Mouse (Mus musculus) hindbrain, embryonic 13.5 days (tissue): Measurements from ENCODE around the gene Ippk. TPM values are rescaled to one million over a fixed set of nuclear protein-coding genes. Genes with fewer than 3 reads are reported as not detected.

Source experiments
- ATAC-seq: fragments of 200-750 bp; cut with Nextera tagmentation; 2 replicates; pipeline ENCODE4 v1.8.0; 2017; ENCODE audit warnings: moderate TSS enrichment; ENCODE audit not compliant: low FRiP score
- H3K27ac ChIP-seq: fragments of 300-500 bp; sonication (generic); 2 replicates; pipeline ENCODE4 v1.5.1; 2015; ENCODE audit warnings: inconsistent platforms, mild to moderate bottlenecking, moderate library complexity
- H3K27me3 ChIP-seq: fragments of 300-500 bp; sonication (generic); 2 replicates; pipeline ENCODE4 v1.6.1; 2015; ENCODE audit warnings: mild to moderate bottlenecking, inconsistent platforms
- H3K36me3 ChIP-seq: fragments of 300-500 bp; sonication (generic); 2 replicates; pipeline ENCODE4 v1.6.1; 2015; ENCODE audit warnings: mild to moderate bottlenecking, inconsistent platforms
- H3K4me1 ChIP-seq: fragments of 300-500 bp; sonication (generic); replicated peaks from 2 replicates; pipeline ENCODE4 v1.6.1; 2015; ENCODE audit warnings: inconsistent platforms
- H3K4me2 ChIP-seq: fragments of 300-500 bp; sonication (generic); 2 replicates; pipeline ENCODE4 v1.6.1; 2015; ENCODE audit warnings: inconsistent platforms, mild to moderate bottlenecking, moderate library complexity
- H3K4me3 ChIP-seq: fragments of 300-500 bp; sonication (generic); 2 replicates; pipeline ENCODE4 v1.5.1; 2015; ENCODE audit warnings: mild to moderate bottlenecking, inconsistent platforms
- H3K9ac ChIP-seq: fragments of 300-500 bp; sonication (generic); 2 replicates; pipeline ENCODE4 v1.6.1; 2015; ENCODE audit warnings: mild to moderate bottlenecking, inconsistent platforms
- H3K9me3 ChIP-seq: fragments of 300-500 bp; sonication (generic); 2 replicates; pipeline ENCODE4 v1.6.1; 2016; ENCODE audit warnings: inconsistent platforms
- WGBS: fragments of 180-500 bp; shearing (Covaris S2); methylation state at CpG from one replicate; pipeline ENCODE4 v1.1.7; 2015; 5-methylcytosine and 5-hydroxymethylcytosine counted together
- polyA plus RNA-seq: library from polyadenylated mRNA; unstranded; fragments of >200 nt; fragmentation: Nextera tagmentation; extraction: Ambion mirVana; gene quantifications from 2 replicates; pipeline ENCODE4 v1.2.1, GENCODE M21; 2015

Gene Ippk
- polyA plus RNA-seq, 1 experiment from 2014 or later, result 15.0 TPM

GRCm38 (mm10) chr13:49394886-49395447 lies 26.1 kb upstream of the Ippk start:
- 95% methylated on average over 3 of the region's 3 CpGs for WGBS
- no peak for ATAC-seq
- no peak overlapping the region for H3K27ac ChIP-seq
- H3K9ac ChIP-seq, result no peak overlapping the region
- H3K4me2 ChIP-seq, result no peak overlapping the region
- no peaks in the 10 kb centered on the region for H3K27me3 ChIP-seq
- no peak overlapping the region for H3K4me3 ChIP-seq
- peaks cover 21% of the 10 kb centered on the region for H3K36me3 ChIP-seq
- H3K4me1 ChIP-seq, result no peaks in the 10 kb centered on the region
- H3K9me3 ChIP-seq, result no peaks in the 10 kb centered on the region

GRCm38 (mm10) chr13:49396798-49397197 lies 24.3 kb upstream of the Ippk start:
- Histone ChIP-seq H3K9ac (no peak overlapping the region), H3K4me2 (no peak overlapping the region), H3K9me3 (no peaks in the 10 kb centered on the region), H3K27me3 (no peaks in the 10 kb centered on the region), H3K4me1 (no peaks in the 10 kb centered on the region), H3K27ac (no peak overlapping the region), H3K36me3 (peaks cover 8% of the 10 kb centered on the region), H3K4me3 (no peak overlapping the region)
- WGBS, result 89% methylated on average over 1 of the region's 1 CpGs
- no peak for ATAC-seq

GRCm38 (mm10) chr13:49398191-49398590 lies 22.9 kb upstream of the Ippk start:
- ATAC-seq, result no peak
- no peaks in the 10 kb centered on the region for H3K27me3 ChIP-seq

DNA sequence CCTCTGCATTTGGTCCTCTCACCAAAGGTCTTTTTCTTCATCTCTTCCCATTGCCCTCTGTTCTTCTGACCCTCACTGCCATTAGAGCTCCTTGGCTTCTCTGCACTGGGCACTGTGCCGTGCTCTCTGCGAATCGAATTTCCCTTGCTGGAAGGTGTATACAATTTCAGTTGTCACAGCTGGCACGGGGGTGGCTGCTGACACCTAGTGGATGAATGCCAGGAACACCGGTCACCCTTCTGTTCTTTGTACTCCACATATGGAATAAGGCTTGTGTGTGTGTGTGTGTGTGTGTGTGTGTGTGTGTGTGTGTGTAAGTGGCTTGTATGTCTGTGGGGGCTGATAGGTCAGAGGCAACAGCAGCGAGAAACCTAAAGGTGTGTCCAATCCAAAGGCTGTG lies 20.9 kb upstream of the Ippk start:
- Histone ChIP-seq H3K27ac (no peak overlapping the region), H3K27me3 (no peaks in the 10 kb centered on the region), H3K4me3 (no peak overlapping the region), H3K9me3 (no peaks in the 10 kb centered on the region), H3K9ac (no peak overlapping the region), H3K4me1 (no peaks in the 10 kb centered on the region), H3K36me3 (peaks cover 5% of the 10 kb centered on the region), H3K4me2 (no peak overlapping the region)
- peak; percentile 77 for ATAC-seq
- 61% methylated on average over 6 of the region's 6 CpGs for WGBS

More at GRCm38 (mm10) chr13:49398191-49398590, 22.9 kb upstream of the Ippk start:
- Histone ChIP-seq H3K9ac (no peak overlapping the region), H3K4me3 (no peak overlapping the region), H3K9me3 (no peaks in the 10 kb centered on the region), H3K4me1 (no peaks in the 10 kb centered on the region), H3K4me2 (no peak overlapping the region), H3K27ac (no peak overlapping the region), H3K36me3 (peaks cover 8% of the 10 kb centered on the region)
- 90% methylated on average over 8 of the region's 8 CpGs for WGBS

DNA sequence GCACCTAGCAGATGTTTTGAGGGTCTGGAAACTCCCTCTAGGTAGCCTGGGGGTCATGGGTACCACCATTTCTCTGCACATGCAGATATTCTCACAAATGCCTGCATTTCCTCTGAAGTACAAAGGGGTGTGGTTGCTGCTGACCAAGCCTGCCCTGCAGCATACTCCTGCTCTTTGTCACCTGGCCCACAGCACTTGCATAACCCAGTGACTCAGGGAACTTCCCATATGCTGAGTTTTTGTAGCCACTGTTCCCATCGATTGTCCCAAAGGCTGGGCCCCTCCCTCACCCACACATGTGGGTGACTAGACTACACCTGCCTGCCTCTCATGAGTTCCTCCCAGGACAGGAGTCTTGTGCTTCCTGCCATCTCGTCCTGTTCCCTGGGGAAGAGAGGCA lies 18.4 kb upstream of the Ippk start:
- H3K27ac ChIP-seq, result no peak overlapping the region
- 88% methylated on average over 2 of the region's 2 CpGs for WGBS

DNA sequence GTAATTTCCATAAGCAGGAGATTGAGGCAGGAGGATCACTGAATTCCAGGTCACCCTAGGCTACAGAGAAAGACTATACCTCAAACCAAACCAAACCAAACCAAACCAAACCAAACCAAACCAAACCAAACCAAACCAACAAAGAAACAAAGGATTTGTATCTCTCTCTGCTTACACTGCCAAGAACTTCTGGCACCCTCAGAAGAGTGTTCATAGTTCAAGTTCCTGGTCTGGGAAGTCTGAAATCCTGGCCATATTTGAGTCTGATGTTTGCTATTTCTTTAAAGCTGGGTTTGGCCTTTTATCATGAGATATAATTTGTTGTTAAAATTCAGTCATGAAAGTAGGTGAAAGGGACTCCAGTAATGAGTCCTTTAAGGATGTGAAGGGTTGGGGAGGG lies 13.3 kb upstream of the Ippk start:
- Histone ChIP-seq H3K36me3 (no peaks in the 10 kb centered on the region), H3K4me2 (no peak overlapping the region), H3K27me3 (no peaks in the 10 kb centered on the region), H3K9ac (no peak overlapping the region), H3K4me1 (no peaks in the 10 kb centered on the region), H3K9me3 (no peaks in the 10 kb centered on the region), H3K4me3 (no peak overlapping the region), H3K27ac (no peak overlapping the region)
- ATAC-seq, result no peak

More for the DNA sequence above, 18.4 kb upstream of the Ippk start:
- H3K27me3 ChIP-seq, result no peaks in the 10 kb centered on the region
- ATAC-seq, result no peak
- no peak overlapping the region for H3K9ac ChIP-seq
- H3K9me3 ChIP-seq, result no peaks in the 10 kb centered on the region
- H3K4me1 ChIP-seq, result no peaks in the 10 kb centered on the region
- H3K4me2 ChIP-seq, result no peak overlapping the region
- H3K36me3 ChIP-seq, result no peaks in the 10 kb centered on the region
- H3K4me3 ChIP-seq, result no peak overlapping the region

DNA sequence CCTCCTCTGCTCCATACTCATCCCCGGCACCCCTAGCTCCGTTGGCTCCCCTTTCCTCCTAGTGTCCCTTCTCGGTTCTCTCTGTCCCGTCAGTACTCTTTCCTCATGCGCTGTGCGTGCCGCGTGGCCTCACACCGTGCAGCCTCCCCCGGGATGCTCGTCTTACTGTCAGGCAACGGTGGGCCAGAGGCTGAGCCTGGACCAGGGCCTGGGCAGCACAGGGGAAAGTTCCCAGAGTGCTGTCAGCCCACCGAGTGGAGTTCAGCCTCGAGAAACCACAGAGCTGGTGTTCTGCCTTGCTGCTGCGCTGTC lies 513 bp downstream of the Ippk start:
- Histone ChIP-seq H3K4me2 (peak overlapping the region; percentile 99), H3K4me3 (peak overlapping the region; percentile 92), H3K4me1 (peaks cover 39% of the 10 kb centered on the region), H3K36me3 (no peaks in the 10 kb centered on the region), H3K27ac (peak overlapping the region; percentile 91), H3K9ac (peak overlapping the region; percentile 93), H3K27me3 (no peaks in the 10 kb centered on the region), H3K9me3 (no peaks in the 10 kb centered on the region)
- no peak for ATAC-seq
- WGBS, result under 1% methylated on average over 15 of the region's 15 CpGs

GRCm38 (mm10) chr13:49421959-49422358 lies 910 bp downstream of the Ippk start:
- peak overlapping the region; percentile 92 for H3K4me3 ChIP-seq
- peaks cover 43% of the 10 kb centered on the region for H3K4me1 ChIP-seq
- no peaks in the 10 kb centered on the region for H3K36me3 ChIP-seq
- no peaks in the 10 kb centered on the region for H3K9me3 ChIP-seq
- 38% methylated on average over 4 of the region's 4 CpGs for WGBS
- no peaks in the 10 kb centered on the region for H3K27me3 ChIP-seq
- no peak overlapping the region for H3K27ac ChIP-seq
- H3K9ac ChIP-seq, result peak overlapping the region; percentile 93
- no peak for ATAC-seq
- H3K4me2 ChIP-seq, result peak overlapping the region; percentile 99

DNA sequence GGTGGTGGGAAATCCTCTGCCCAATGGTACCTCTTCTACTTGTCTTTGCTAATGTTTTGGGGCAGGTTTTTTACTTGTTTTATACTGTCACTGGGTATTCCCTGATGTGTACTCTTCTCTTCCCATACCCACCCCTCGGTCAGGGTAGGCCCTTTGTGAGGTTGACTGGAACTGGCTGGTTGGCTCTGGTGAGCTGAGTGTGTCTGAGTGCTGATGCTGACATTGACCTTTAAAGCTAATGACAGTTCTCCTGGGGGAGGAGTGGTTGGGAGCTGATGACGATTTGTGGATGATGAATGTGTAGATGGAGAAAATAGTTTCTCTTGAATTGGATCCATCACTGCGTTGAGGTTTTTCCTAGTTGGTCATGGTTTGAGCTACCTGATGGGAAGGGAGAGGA lies 5.7 kb downstream of the Ippk start:
- no peaks in the 10 kb centered on the region for H3K27me3 ChIP-seq
- peaks cover 43% of the 10 kb centered on the region for H3K4me1 ChIP-seq
- H3K9ac ChIP-seq, result no peak overlapping the region
- no peaks in the 10 kb centered on the region for H3K9me3 ChIP-seq
- peaks cover 5% of the 10 kb centered on the region for H3K36me3 ChIP-seq
- no peak overlapping the region for H3K4me2 ChIP-seq
- no peak for ATAC-seq
- H3K27ac ChIP-seq, result no peak overlapping the region
- 84% methylated on average over 3 of the region's 3 CpGs for WGBS
- H3K4me3 ChIP-seq, result no peak overlapping the region

GRCm38 (mm10) chr13:49428042-49428675 lies 7.1 kb downstream of the Ippk start:
- no peak for ATAC-seq
- peaks cover 18% of the 10 kb centered on the region for H3K36me3 ChIP-seq

DNA sequence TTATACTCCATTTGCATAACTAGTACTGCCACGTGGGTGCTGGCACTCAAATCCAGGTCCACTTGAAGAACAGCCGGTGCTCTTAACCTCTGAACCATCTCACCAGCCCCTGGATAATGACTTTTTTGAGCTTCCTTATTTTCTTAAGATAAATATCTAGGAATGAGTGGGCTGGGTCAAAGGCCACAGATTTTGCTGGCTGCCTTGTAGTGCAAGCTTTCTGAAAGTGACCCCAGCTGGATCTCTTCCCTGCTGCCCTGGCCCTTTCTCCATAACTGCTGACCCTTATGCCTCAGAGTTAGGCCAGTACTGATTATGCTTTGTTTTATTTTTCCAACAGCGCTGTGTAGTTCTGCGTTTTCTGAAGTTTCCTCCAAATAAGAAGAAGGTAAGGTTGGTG lies 9.5 kb downstream of the Ippk start:
- Histone ChIP-seq H3K4me3 (no peak overlapping the region), H3K4me2 (no peak overlapping the region), H3K27ac (no peak overlapping the region), H3K9ac (no peak overlapping the region), H3K27me3 (no peaks in the 10 kb centered on the region), H3K9me3 (no peaks in the 10 kb centered on the region), H3K36me3 (peaks cover 37% of the 10 kb centered on the region), H3K4me1 (peaks cover 15% of the 10 kb centered on the region)
- WGBS, result 88% methylated on average over 4 of the region's 4 CpGs
- no peak for ATAC-seq

More at GRCm38 (mm10) chr13:49428042-49428675, 7.1 kb downstream of the Ippk start:
- Histone ChIP-seq H3K27ac (0 out of 2 replicates have a peak overlapping the region, but pooled peaks have one; percentile 35), H3K27me3 (no peaks in the 10 kb centered on the region), H3K9ac (no peak overlapping the region), H3K4me3 (no peak overlapping the region), H3K4me2 (no peak overlapping the region), H3K4me1 (peaks cover 29% of the 10 kb centered on the region), H3K9me3 (no peaks in the 10 kb centered on the region)
- 100% methylated on average over 1 of the region's 1 CpGs for WGBS

DNA sequence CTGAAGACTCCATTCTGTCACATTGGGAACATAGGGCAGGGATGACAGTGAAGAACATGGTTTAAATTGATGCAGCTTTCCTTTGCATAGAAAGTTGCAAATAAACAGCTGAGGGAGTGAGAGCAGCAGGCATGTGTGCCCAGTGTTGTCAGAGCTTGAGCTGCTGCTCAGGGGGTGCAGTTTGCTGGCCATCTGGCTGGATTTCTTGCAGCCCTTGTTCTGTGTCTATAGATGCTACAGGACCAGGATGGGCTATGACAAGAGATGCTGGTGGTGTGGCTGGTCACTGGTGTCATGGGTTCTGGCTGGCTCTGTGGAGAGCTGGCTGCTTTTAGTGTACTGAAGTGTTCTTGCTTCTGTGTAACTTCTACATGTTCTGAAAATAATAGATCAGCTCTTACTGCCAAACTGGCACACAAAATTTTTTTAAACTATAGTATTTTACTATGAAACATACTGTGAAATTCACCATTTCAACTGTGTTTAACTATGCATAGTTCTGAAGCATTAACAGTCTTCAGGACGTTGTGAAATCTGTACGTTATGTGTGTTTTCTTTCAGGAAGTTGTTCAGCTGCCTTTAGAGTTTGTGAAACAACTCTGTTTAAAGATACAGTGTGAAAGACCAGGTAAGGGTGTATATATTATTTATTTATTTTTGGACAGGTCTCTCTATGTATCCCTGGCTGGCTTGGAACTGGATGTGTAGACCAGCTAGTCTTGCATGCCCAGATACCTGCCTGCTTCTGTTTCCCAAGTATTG lies 12.4 kb downstream of the Ippk start:
- Histone ChIP-seq H3K4me1 (peaks cover 2% of the 10 kb centered on the region), H3K4me3 (no peak overlapping the region), H3K27me3 (no peaks in the 10 kb centered on the region), H3K27ac (no peak overlapping the region), H3K9ac (no peak overlapping the region), H3K36me3 (peaks cover 65% of the 10 kb centered on the region), H3K4me2 (no peak overlapping the region), H3K9me3 (no peaks in the 10 kb centered on the region)
- no peak for ATAC-seq
- WGBS, result 97% methylated on average over 2 of the region's 2 CpGs

- ATAC-seq, result no peak
- H3K4me2 ChIP-seq, result no peak overlapping the region
- H3K36me3 ChIP-seq, result peaks cover 69% of the 10 kb centered on the region
- no peak overlapping the region for H3K27ac ChIP-seq
- H3K9ac ChIP-seq, result no peak overlapping the region
- H3K4me1 ChIP-seq, result no peaks in the 10 kb centered on the region
- no peak overlapping the region for H3K4me3 ChIP-seq
- 92% methylated on average over 1 of the region's 1 CpGs for WGBS
- H3K9me3 ChIP-seq, result no peaks in the 10 kb centered on the region
- H3K27me3 ChIP-seq, result no peaks in the 10 kb centered on the region
Observed at GRCm38 (mm10) chr13:49435745-49436144, 14.7 kb downstream of the Ippk start.
